Mouse (Mus musculus) lung, embryonic 16.5 days (tissue): ENCODE measurements around the gene Dock2. TPM values are rescaled to one million over a fixed set of nuclear protein-coding genes. Genes with fewer than 3 reads are reported as not detected.

ENCODE experiments used
- ATAC-seq: fragments of 200-750 bp; cut with Nextera tagmentation; 2 replicates; pipeline ENCODE4 v1.8.0; 2017; ENCODE audit warnings: low read depth, mild to moderate bottlenecking, moderate library complexity
- H3K27ac ChIP-seq: fragments of 300-500 bp; sonication (generic); 2 replicates; pipeline ENCODE4 v1.5.1; 2014; ENCODE audit warnings: mild to moderate bottlenecking, control low read depth, low read length
- H3K27me3 ChIP-seq: fragments of 300-500 bp; sonication (generic); 2 replicates; pipeline ENCODE4 v1.6.1; 2014; ENCODE audit warnings: low read depth, low read length, mixed read lengths; ENCODE audit not compliant: control insufficient read depth, insufficient read depth
- H3K36me3 ChIP-seq: fragments of 300-500 bp; sonication (generic); 2 replicates; pipeline ENCODE4 v1.6.1; 2014; ENCODE audit warnings: low read length; ENCODE audit not compliant: control insufficient read depth, insufficient read depth
- H3K4me1 ChIP-seq: fragments of 300-500 bp; sonication (generic); replicated peaks from 2 replicates; pipeline ENCODE4 v1.6.1; 2014; ENCODE audit warnings: low read length, mixed read lengths; ENCODE audit not compliant: control insufficient read depth, insufficient read depth
- H3K4me2 ChIP-seq: fragments of 300-500 bp; sonication (generic); 2 replicates; pipeline ENCODE4 v1.6.1; 2014; ENCODE audit warnings: low read depth, low read length, control low read depth
- H3K4me3 ChIP-seq: fragments of 300-500 bp; sonication (generic); 2 replicates; pipeline ENCODE4 v1.5.1; 2014; ENCODE audit warnings: mild to moderate bottlenecking, low read length, control low read depth
- H3K9ac ChIP-seq: fragments of 300-500 bp; sonication (generic); 2 replicates; pipeline ENCODE4 v1.6.1; 2014; ENCODE audit warnings: low read length, control low read depth
- H3K9me3 ChIP-seq: fragments of 300-500 bp; sonication (generic); 2 replicates; pipeline ENCODE4 v1.6.1; 2016; ENCODE audit warnings: low read length; ENCODE audit not compliant: control insufficient read depth
- WGBS: fragments of 180-500 bp; shearing (Covaris S2); extraction: QIAGEN DNeasy Blood & Tissue Kit; methylation state at CpG from one replicate; pipeline ENCODE4 v1.1.7; 2014; 5-methylcytosine and 5-hydroxymethylcytosine counted together
- polyA plus RNA-seq: library from polyadenylated mRNA; unstranded; fragments of >200 nt; fragmentation: Nextera tagmentation; extraction: Ambion mirVana; gene quantifications from 2 replicates; pipeline ENCODE4 v1.2.1, GENCODE M21; 2015

Gene Dock2
- polyA plus RNA-seq, 1 experiment from 2014 or later: 1.9 TPM

- ATAC-seq: no peak
- Histone ChIP-seq H3K9ac (no peak overlapping the region), H3K4me1 (no peaks in the 10 kb centered on the region), H3K9me3 (no peaks in the 10 kb centered on the region), H3K4me3 (no peak overlapping the region), H3K4me2 (no peak overlapping the region), H3K27ac (no peak overlapping the region), H3K36me3 (no peaks in the 10 kb centered on the region), H3K27me3 (no peaks in the 10 kb centered on the region)
- WGBS: 64% methylated on average over 1 of the region's 1 CpGs
Observed at GRCm38 (mm10) chr11:34405311-34405710, 378.4 kb downstream of the Dock2 start.

GRCm38 (mm10) chr11:34401343-34401742, 382.3 kb downstream of the Dock2 start:
- no peak for ATAC-seq
- no peaks in the 10 kb centered on the region for H3K27me3 ChIP-seq
- no peak overlapping the region for H3K4me3 ChIP-seq
- no peak overlapping the region for H3K9ac ChIP-seq
- no peaks in the 10 kb centered on the region for H3K4me1 ChIP-seq
- H3K36me3 ChIP-seq: no peaks in the 10 kb centered on the region
- H3K9me3 ChIP-seq: no peaks in the 10 kb centered on the region
- H3K27ac ChIP-seq: no peak overlapping the region
- WGBS: 88% methylated on average over 8 of the region's 8 CpGs
- H3K4me2 ChIP-seq: no peak overlapping the region

DNA sequence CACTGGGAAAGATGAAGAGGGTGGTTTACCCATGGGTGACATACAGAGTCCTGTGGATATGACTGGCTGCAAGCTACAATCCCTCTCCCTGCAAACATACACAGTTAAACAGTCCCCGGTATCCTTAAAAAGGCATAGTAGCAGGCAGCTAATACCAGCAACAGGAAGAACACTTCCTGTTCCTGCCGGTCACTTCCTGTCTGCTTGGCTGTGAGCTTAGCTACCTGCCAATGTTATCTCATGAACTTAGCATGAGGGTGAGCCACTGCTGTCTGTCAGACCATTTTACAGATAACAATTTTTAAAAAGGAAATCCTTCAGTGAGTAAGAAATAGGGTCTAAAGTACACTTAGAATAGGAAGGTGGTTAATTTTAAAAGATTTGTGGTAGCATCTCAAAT, 385.1 kb downstream of the Dock2 start:
- Histone ChIP-seq H3K27me3 (no peaks in the 10 kb centered on the region), H3K4me2 (no peak overlapping the region), H3K9ac (no peak overlapping the region), H3K36me3 (no peaks in the 10 kb centered on the region), H3K4me3 (no peak overlapping the region), H3K27ac (no peak overlapping the region), H3K9me3 (no peaks in the 10 kb centered on the region), H3K4me1 (no peaks in the 10 kb centered on the region)
- no peak for ATAC-seq
- WGBS: 75% methylated on average over 2 of the region's 2 CpGs

- 90% methylated on average over 5 of the region's 5 CpGs for WGBS
- no peak for ATAC-seq
Observed at GRCm38 (mm10) chr11:34397661-34398060, 386.0 kb downstream of the Dock2 start.

GRCm38 (mm10) chr11:34395802-34396201, 387.9 kb downstream of the Dock2 start:
- H3K4me3 ChIP-seq: no peak overlapping the region
- H3K4me1 ChIP-seq: no peaks in the 10 kb centered on the region
- no peak overlapping the region for H3K9ac ChIP-seq
- H3K36me3 ChIP-seq: no peaks in the 10 kb centered on the region
- WGBS: 85% methylated on average over 3 of the region's 3 CpGs
- no peak for ATAC-seq
- H3K27ac ChIP-seq: no peak overlapping the region
- H3K9me3 ChIP-seq: no peaks in the 10 kb centered on the region
- no peak overlapping the region for H3K4me2 ChIP-seq
- H3K27me3 ChIP-seq: no peaks in the 10 kb centered on the region

More at GRCm38 (mm10) chr11:34397661-34398060, 386.0 kb downstream of the Dock2 start:
- H3K9me3 ChIP-seq: no peaks in the 10 kb centered on the region
- H3K4me2 ChIP-seq: no peak overlapping the region
- H3K4me3 ChIP-seq: no peak overlapping the region
- no peaks in the 10 kb centered on the region for H3K36me3 ChIP-seq
- H3K27ac ChIP-seq: no peak overlapping the region
- H3K9ac ChIP-seq: no peak overlapping the region
- no peaks in the 10 kb centered on the region for H3K4me1 ChIP-seq
- H3K27me3 ChIP-seq: no peaks in the 10 kb centered on the region

DNA sequence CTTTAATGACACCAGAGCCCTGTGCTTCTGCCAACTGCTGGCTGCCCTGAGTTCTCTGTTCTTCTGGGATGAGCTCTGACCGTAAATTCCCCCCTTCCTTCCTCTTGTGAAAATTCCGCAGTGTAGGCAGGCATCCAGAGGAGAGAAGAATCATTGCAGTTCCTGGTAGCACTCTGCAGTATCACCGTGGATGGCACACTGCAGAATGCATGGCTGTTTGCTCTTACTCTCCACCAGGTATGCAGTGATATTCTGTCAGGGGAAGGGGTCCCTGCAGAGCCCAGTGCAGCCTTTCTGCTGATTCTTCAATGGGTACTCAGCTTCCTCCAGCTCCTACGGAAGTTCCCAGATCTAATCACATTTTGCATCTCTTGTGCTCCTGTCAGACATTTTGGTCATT, 391.6 kb downstream of the Dock2 start:
- H3K36me3 ChIP-seq: no peaks in the 10 kb centered on the region
- H3K9me3 ChIP-seq: no peaks in the 10 kb centered on the region
- WGBS: 41% methylated on average over 4 of the region's 4 CpGs
- no peak overlapping the region for H3K9ac ChIP-seq
- no peak overlapping the region for H3K27ac ChIP-seq
- no peaks in the 10 kb centered on the region for H3K27me3 ChIP-seq
- H3K4me3 ChIP-seq: no peak overlapping the region
- H3K4me1 ChIP-seq: no peaks in the 10 kb centered on the region
- no peak for ATAC-seq
- no peak overlapping the region for H3K4me2 ChIP-seq

DNA sequence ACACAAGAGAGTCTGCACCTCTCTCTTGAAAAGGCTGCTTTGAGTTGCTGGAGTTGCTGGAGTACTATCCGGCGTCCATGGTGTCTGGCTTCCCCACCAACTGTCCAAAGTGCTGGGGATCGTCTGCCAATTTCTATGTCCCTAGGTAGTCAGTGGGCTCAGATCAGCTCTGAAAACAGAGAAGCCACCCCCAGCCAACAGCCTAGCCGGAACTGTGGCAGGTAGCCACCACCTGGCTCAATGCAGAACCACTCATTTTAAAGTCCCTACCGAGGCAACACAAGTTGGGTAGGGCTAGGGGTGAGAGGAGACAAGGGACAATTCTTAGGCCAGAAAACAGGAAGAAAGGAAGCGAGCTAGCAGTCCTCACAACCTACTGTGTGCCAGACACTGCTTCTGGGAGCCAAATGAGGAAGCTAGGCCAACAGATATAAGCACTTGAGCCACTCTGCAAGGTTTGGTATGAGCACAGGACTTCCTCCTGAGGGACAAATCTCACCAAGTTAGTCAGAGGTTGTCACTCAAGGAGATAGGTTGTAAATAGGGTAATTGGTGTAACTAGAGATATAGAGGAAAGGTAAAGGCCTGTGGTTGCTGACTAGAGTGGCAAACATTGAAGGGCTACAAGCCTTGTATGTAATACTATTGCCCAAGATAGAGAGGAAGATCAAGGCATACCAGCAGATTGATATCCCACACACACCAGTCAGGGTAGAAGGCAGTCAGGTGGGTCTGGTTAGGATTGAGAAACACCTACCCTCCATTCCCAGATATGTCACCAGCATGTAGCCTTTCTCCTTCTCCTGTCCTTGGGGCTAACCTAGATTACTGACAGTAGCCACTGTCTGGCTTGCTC, 394.2 kb downstream of the Dock2 start:
- H3K27ac ChIP-seq: no peak overlapping the region
- WGBS: 78% methylated on average over 6 of the region's 6 CpGs
- ATAC-seq: no peak

GRCm38 (mm10) chr11:34385001-34385688, 398.5 kb downstream of the Dock2 start:
- no peak overlapping the region for H3K9ac ChIP-seq
- ATAC-seq: no peak
- WGBS: 32% methylated on average over 1 of the region's 1 CpGs

More for the DNA sequence above, 394.2 kb downstream of the Dock2 start:
- no peak overlapping the region for H3K9ac ChIP-seq
- no peaks in the 10 kb centered on the region for H3K36me3 ChIP-seq
- H3K4me3 ChIP-seq: no peak overlapping the region
- H3K4me1 ChIP-seq: no peaks in the 10 kb centered on the region
- H3K9me3 ChIP-seq: no peaks in the 10 kb centered on the region
- no peak overlapping the region for H3K4me2 ChIP-seq
- H3K27me3 ChIP-seq: no peaks in the 10 kb centered on the region

DNA sequence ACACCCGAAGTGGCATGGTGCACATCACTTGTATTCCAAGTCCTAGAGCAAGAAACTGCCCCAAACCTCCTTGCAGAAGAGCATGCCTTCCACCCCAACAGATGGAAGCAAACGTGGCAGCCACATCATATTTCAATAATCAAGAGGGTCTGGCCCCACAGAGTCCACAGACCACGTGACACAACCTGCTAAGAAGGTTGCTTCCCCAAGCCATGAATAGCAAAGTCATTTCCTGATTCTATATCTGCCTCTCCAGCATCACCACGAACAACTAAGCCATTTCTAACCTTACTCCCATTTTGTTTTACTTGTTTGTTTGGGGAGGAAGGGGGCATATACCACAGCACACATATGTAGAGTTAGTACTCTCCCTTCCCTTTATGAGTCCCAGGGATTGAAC, 399.5 kb downstream of the Dock2 start:
- no peak overlapping the region for H3K27ac ChIP-seq

More at GRCm38 (mm10) chr11:34385001-34385688, 398.5 kb downstream of the Dock2 start:
- Histone ChIP-seq H3K4me2 (no peak overlapping the region), H3K27me3 (no peaks in the 10 kb centered on the region), H3K9me3 (no peaks in the 10 kb centered on the region), H3K4me3 (no peak overlapping the region), H3K27ac (no peak overlapping the region), H3K36me3 (no peaks in the 10 kb centered on the region), H3K4me1 (no peaks in the 10 kb centered on the region)

More for the DNA sequence above, 399.5 kb downstream of the Dock2 start:
- no peaks in the 10 kb centered on the region for H3K27me3 ChIP-seq
- H3K4me3 ChIP-seq: no peak overlapping the region
- no peaks in the 10 kb centered on the region for H3K36me3 ChIP-seq
- no peak for ATAC-seq
- no peak overlapping the region for H3K9ac ChIP-seq
- H3K4me1 ChIP-seq: no peaks in the 10 kb centered on the region
- WGBS: 57% methylated on average over 4 of the region's 4 CpGs
- H3K4me2 ChIP-seq: no peak overlapping the region
- no peaks in the 10 kb centered on the region for H3K9me3 ChIP-seq
